Mouse (Mus musculus) MEL (cell line): ENCODE results near the gene Abcb1b. TPM values are rescaled to one million over a fixed set of nuclear protein-coding genes. Genes with fewer than 3 reads are reported as not detected.

Source experiments
- DNase-seq: peaks from one replicate; pipeline ENCODE4 v3.0.0; 2011; ENCODE audit warnings: low read depth, low spot score
- H3K27ac ChIP-seq: 2 replicates; pipeline ENCODE4 v1.5.1; 2012; ENCODE audit warnings: low read depth, mild to moderate bottlenecking, control low read depth, low read length, moderate library complexity; ENCODE audit not compliant: control insufficient read depth
- H3K27me3 ChIP-seq, 2 experiments: fragments of 150-350 bp in 1 of 2; sonication (generic) in 1 of 2; 2 replicates each; pipeline ENCODE4 v1.6.1; 2012; ENCODE audit warnings: low read length in 2 of 2, mild to moderate bottlenecking in 2 of 2, improper control_type of control experiment in 1 of 2, moderate library complexity in 1 of 2; ENCODE audit not compliant: insufficient read depth in 2 of 2, control insufficient read depth in 1 of 2
- H3K36me3 ChIP-seq, 2 experiments: 2 replicates each; pipeline ENCODE4 v1.6.1; 2012 to 2014; ENCODE audit warnings: low read length in 2 of 2, improper control_type of control experiment in 1 of 2, inconsistent platforms in 1 of 2, mild to moderate bottlenecking in 1 of 2; ENCODE audit not compliant: insufficient read depth in 2 of 2, control insufficient read depth in 1 of 2
- H3K4me1 ChIP-seq, 2 experiments: fragments of 150-350 bp in 1 of 2; sonication (generic) in 1 of 2; 2 replicates each; pipeline ENCODE4 v1.6.1; 2012; ENCODE audit warnings: low read length in 2 of 2, improper control_type of control experiment in 1 of 2, mild to moderate bottlenecking in 1 of 2; ENCODE audit not compliant: insufficient read depth in 2 of 2, control insufficient read depth in 1 of 2
- H3K4me3 ChIP-seq, 2 experiments: fragments of 150-350 bp in 1 of 2; sonication (generic) in 1 of 2; 2 replicates each; pipeline ENCODE4 v1.5.1; 2012; ENCODE audit warnings: low read depth in 2 of 2, low read length in 2 of 2, mild to moderate bottlenecking in 2 of 2, moderate library complexity in 2 of 2, control low read depth in 1 of 2, improper control_type of control experiment in 1 of 2; ENCODE audit not compliant: control insufficient read depth in 1 of 2, insufficient read depth in 1 of 2
- H3K79me2 ChIP-seq: 2 replicates; pipeline ENCODE4 v1.6.1; 2012; ENCODE audit warnings: mild to moderate bottlenecking, low read length, moderate library complexity; ENCODE audit not compliant: control insufficient read depth, poor library complexity, insufficient read depth
- H3K9ac ChIP-seq: 2 replicates; pipeline ENCODE4 v1.6.1; 2012; ENCODE audit warnings: low read depth, mild to moderate bottlenecking, control low read depth, low read length, moderate library complexity; ENCODE audit not compliant: control insufficient read depth, poor library complexity, severe bottlenecking
- H3K9me3 ChIP-seq: fragments of 150-350 bp; sonication (generic); replicated peaks from 2 replicates; pipeline ENCODE4 v1.6.1; 2012; ENCODE audit warnings: mild to moderate bottlenecking, low read length, improper control_type of control experiment, moderate library complexity; ENCODE audit not compliant: insufficient read depth
- CHD2 ChIP-seq: IDR thresholded peaks from 2 replicates; pipeline ENCODE4 v1.6.1; 2011; ENCODE audit warnings: low read length, improper control_type of control experiment
- EP300 ChIP-seq, 2 experiments: IDR thresholded peaks; 2 replicates each; pipeline ENCODE4 v1.6.1; 2011; ENCODE audit warnings: improper control_type of control experiment in 2 of 2, low read length in 2 of 2, low read depth in 1 of 2, mild to moderate bottlenecking in 1 of 2
- GATA1 ChIP-seq: IDR thresholded peaks from 2 replicates; pipeline ENCODE4 v1.6.1; 2011; ENCODE audit warnings: low read depth, low read length, improper control_type of control experiment
- HCFC1 ChIP-seq: IDR thresholded peaks from 2 replicates; pipeline ENCODE4 v1.6.1; 2012; ENCODE audit warnings: low read depth, mild to moderate bottlenecking, inconsistent platforms, low read length, improper control_type of control experiment, moderate library complexity
- JUND ChIP-seq: IDR thresholded peaks from 2 replicates; pipeline ENCODE4 v1.6.1; 2011; ENCODE audit warnings: low read depth, mild to moderate bottlenecking, improper control_type of control experiment, low read length
- MAFK ChIP-seq: IDR thresholded peaks from 2 replicates; pipeline ENCODE4 v1.6.1; 2011; ENCODE audit warnings: low read depth, mild to moderate bottlenecking, low read length, improper control_type of control experiment, borderline replicate concordance
- MEF2A ChIP-seq: IDR thresholded peaks from 2 replicates; pipeline ENCODE4 v1.6.1; 2014; ENCODE audit warnings: low read depth, mild to moderate bottlenecking, inconsistent platforms, low read length, improper control_type of control experiment; ENCODE audit not compliant: poor library complexity, insufficient replicate concordance, severe bottlenecking; ENCODE audit errors: extremely low read depth
- MYC ChIP-seq: IDR thresholded peaks from 2 replicates; pipeline ENCODE4 v1.6.1; 2011; ENCODE audit warnings: low read depth, mild to moderate bottlenecking, low read length, improper control_type of control experiment, moderate library complexity
- NELFE ChIP-seq: IDR thresholded peaks from 2 replicates; pipeline ENCODE4 v1.6.1; 2011; ENCODE audit warnings: low read depth, low read length, improper control_type of control experiment
- NRF1 ChIP-seq: IDR thresholded peaks from 2 replicates; pipeline ENCODE4 v1.6.1; 2014; ENCODE audit warnings: low read depth, mild to moderate bottlenecking, inconsistent platforms, low read length, improper control_type of control experiment, moderate library complexity; ENCODE audit not compliant: poor library complexity, insufficient read depth, severe bottlenecking
- POLR2A ChIP-seq, 2 experiments: IDR thresholded peaks; 2 replicates each; pipeline ENCODE4 v1.6.1; 2011 to 2012; ENCODE audit warnings: low read length in 2 of 2, mild to moderate bottlenecking in 2 of 2, control low read depth in 1 of 2, improper control_type of control experiment in 1 of 2, low read depth in 1 of 2, moderate library complexity in 1 of 2; ENCODE audit not compliant: control insufficient read depth in 1 of 2, insufficient read depth in 1 of 2, poor library complexity in 1 of 2
- SIN3A ChIP-seq: IDR thresholded peaks from 2 replicates; pipeline ENCODE4 v1.6.1; 2012; ENCODE audit warnings: low read length, improper control_type of control experiment, inconsistent platforms
- SMC3 ChIP-seq: IDR thresholded peaks from 2 replicates; pipeline ENCODE4 v1.6.1; 2011; ENCODE audit warnings: low read depth, low read length, improper control_type of control experiment
- TAL1 ChIP-seq: IDR thresholded peaks from 2 replicates; pipeline ENCODE4 v1.6.1; 2012; ENCODE audit warnings: mild to moderate bottlenecking, inconsistent platforms, low read length, moderate library complexity, mixed read lengths
- UBTF ChIP-seq: IDR thresholded peaks from 2 replicates; pipeline ENCODE4 v1.6.1; 2012; ENCODE audit warnings: low read depth, mild to moderate bottlenecking, inconsistent platforms, low read length, improper control_type of control experiment, moderate library complexity, borderline replicate concordance; ENCODE audit not compliant: insufficient read depth
- USF1 ChIP-seq: IDR thresholded peaks from 2 replicates; pipeline ENCODE4 v1.6.1; 2014; ENCODE audit warnings: low read depth, mild to moderate bottlenecking, inconsistent platforms, low read length, improper control_type of control experiment, moderate library complexity
- ZC3H11A ChIP-seq: IDR thresholded peaks from 2 replicates; pipeline ENCODE4 v1.6.1; 2012; ENCODE audit warnings: low read depth, mild to moderate bottlenecking, inconsistent platforms, low read length, improper control_type of control experiment
- ZNF384 ChIP-seq: IDR thresholded peaks from 2 replicates; pipeline ENCODE4 v1.6.1; 2012; ENCODE audit warnings: low read depth, mild to moderate bottlenecking, inconsistent platforms, low read length, improper control_type of control experiment
- polyA plus RNA-seq, 2 experiments: library from polyadenylated mRNA; stranded (reverse) in 1 of 2; unstranded in 1 of 2; fragments of >175 nt in 1 of 2; fragments of >200 nt in 1 of 2; gene quantifications; 2 replicates each; pipeline versions ENCODE4 v1.2.1 to v1.2.4; 2012; ENCODE audit warnings: low replicate concordance in 2 of 2, low read depth in 1 of 2; ENCODE audit not compliant: insufficient read length in 2 of 2, insufficient read depth in 1 of 2, missing spikeins in 1 of 2
- total RNA-seq: library from RNA; depleted of rRNA; stranded (reverse); fragments of 300-350 nt; gene quantifications from 2 replicates; pipeline ENCODE4 v1.2.3, GENCODE M21; 2012; rRNA removed

Gene Abcb1b
- total RNA-seq: not detected in 2 replicates
- not detected for polyA plus RNA-seq

- H3K9ac ChIP-seq: no peak within 1 kb of the TSS
- DNase-seq: no peak
- no peaks in the 10 kb centered on the region; a peak in 2 of 4 replicates for H3K27me3 ChIP-seq
- no peaks in the 10 kb centered on the region for H3K9me3 ChIP-seq
- H3K36me3 ChIP-seq: no peaks in the 10 kb centered on the region
- TF ChIP-seq JUND: no peak
- no peak for TF ChIP-seq USF1
- no peak for TF ChIP-seq MEF2A
- no peak for TF ChIP-seq ZC3H11A
- H3K4me3 ChIP-seq: no peak within 1 kb of the TSS
- no peaks in the 10 kb centered on the region for H3K79me2 ChIP-seq
- no peaks in the 10 kb centered on the region for H3K4me1 ChIP-seq
- no peak within 1 kb of the TSS for H3K27ac ChIP-seq
Measured at GRCm38 (mm10) chr5:8797987-8798751, at the start of gene Abcb1b. TSS of gene Abcb1b (plus strand) at chr5:8798147.

DNA sequence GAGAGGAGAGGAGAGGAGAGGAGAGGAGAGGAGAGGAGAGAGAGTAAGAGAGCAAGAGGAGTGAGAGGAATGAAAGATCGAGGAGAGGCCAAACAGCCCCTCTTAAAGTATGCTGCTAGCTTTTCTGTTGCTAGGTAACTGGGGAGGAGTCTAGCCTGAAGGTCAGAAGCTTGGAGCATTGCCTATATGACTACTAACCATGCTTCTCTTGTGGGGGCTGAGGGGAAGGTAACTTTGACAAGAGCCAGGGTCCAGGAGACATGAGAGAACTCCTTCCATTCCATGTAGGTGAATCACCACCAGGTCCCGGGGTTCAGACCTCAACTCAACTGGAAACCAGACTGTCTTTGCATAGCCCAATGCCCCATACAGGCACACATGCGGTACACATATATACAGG lies 25.1 kb upstream of the Abcb1b start:
- Histone ChIP-seq H3K27me3 (no peaks in the 10 kb centered on the region), H3K4me3 (no peak overlapping the region), H3K79me2 (no peaks in the 10 kb centered on the region), H3K4me1 (no peaks in the 10 kb centered on the region), H3K9me3 (no peaks in the 10 kb centered on the region), H3K9ac (no peak overlapping the region), H3K27ac (no peak overlapping the region), H3K36me3 (no peaks in the 10 kb centered on the region)
- TF ChIP-seq POLR2A (IDR thresholded peaks at IDR 0.05; ENCODE audit: control insufficient read depth in 1 of 2, insufficient read depth in 1 of 2, low read depth in 1 of 2, low read length in 2 of 2, poor library complexity in 1 of 2) (no peak), ZNF384 (no peak), MYC (no peak), NELFE (no peak), TAL1 (no peak), SIN3A (no peak), MAFK (no peak), EP300 (IDR thresholded peaks at IDR 0.05; ENCODE audit: low read depth in 1 of 2, low read length in 2 of 2) (no peak), ZC3H11A (no peak), HCFC1 (no peak), NRF1 (no peak), GATA1 (no peak), CHD2 (no peak), SMC3 (no peak), UBTF (no peak)
- DNase-seq: no peak
